Mouse (Mus musculus): Measurements from ENCODE around the gene Tcl1b1. TPM values are rescaled to one million over a fixed set of nuclear protein-coding genes. Genes with fewer than 3 reads are reported as not detected.
"Not testable (repeated sequence)": the region's sequence is repeated elsewhere in the genome, so short reads cannot be mapped to it uniquely, and the experiment has no call there.

The Tcl1b1 gene
- polyA plus RNA-seq, 1 experiment from 2014 or later, result not detected

GRCm38 (mm10) chr12:105201657-105202056, 42.2 kb downstream of the Tcl1b1 start, which contains the start of gene Tcl1b4:
Gene Tcl1b4, plus strand, starts transcription at chr12:105201957.
- H3K9ac ChIP-seq (replicated peaks; ENCODE audit: low read length); H3K4me3 ChIP-seq (ENCODE audit: low read depth, low read length); ATAC-seq (replicated peaks; ENCODE audit: insufficient number of reproducible peaks, low FRiP score, low TSS enrichment, low read depth); H3K4me1 ChIP-seq (ENCODE audit: control insufficient read depth, insufficient read depth, low read length); H3K27ac ChIP-seq (replicated peaks; ENCODE audit: low read depth, low read length); H3K9me3 ChIP-seq (replicated peaks; ENCODE audit: control insufficient read depth, low read length); H3K4me2 ChIP-seq (ENCODE audit: low read depth, low read length); DNase-seq (ENCODE audit: low spot score); H3K36me3 ChIP-seq (replicated peaks; ENCODE audit: control insufficient read depth, insufficient read depth, low read depth, low read length); H3K27me3 ChIP-seq (ENCODE audit: control insufficient read depth, insufficient read depth, low read length): not testable (repeated sequence)
- WGBS, result 68% methylated on average over 1 of the region's 1 CpGs

GRCm38 (mm10) chr12:105207071-105207470, 47.6 kb downstream of the Tcl1b1 start:
- DNase-seq (ENCODE audit: low spot score), result no peak
- no peaks in the 10 kb centered on the region for H3K9me3 ChIP-seq (replicated peaks; ENCODE audit: control insufficient read depth, low read length)
- H3K9ac ChIP-seq (replicated peaks; ENCODE audit: low read length), result no peak overlapping the region
- no peaks in the 10 kb centered on the region for H3K4me1 ChIP-seq (ENCODE audit: control insufficient read depth, insufficient read depth, low read length)
- H3K27me3 ChIP-seq (ENCODE audit: control insufficient read depth, insufficient read depth, low read length), result no peaks in the 10 kb centered on the region
- ATAC-seq (replicated peaks; ENCODE audit: insufficient number of reproducible peaks, low FRiP score, low TSS enrichment, low read depth), result no peak
- no peaks in the 10 kb centered on the region for H3K36me3 ChIP-seq (replicated peaks; ENCODE audit: control insufficient read depth, insufficient read depth, low read depth, low read length)
- 79% methylated on average over 1 of the region's 1 CpGs for WGBS
- no peak overlapping the region for H3K4me3 ChIP-seq (ENCODE audit: low read depth, low read length)
- no peak overlapping the region for H3K4me2 ChIP-seq (ENCODE audit: low read depth, low read length)
- no peak overlapping the region for H3K27ac ChIP-seq (replicated peaks; ENCODE audit: low read depth, low read length)

- H3K36me3 ChIP-seq (replicated peaks; ENCODE audit: control insufficient read depth, insufficient read depth, low read depth, low read length), result no peaks in the 10 kb centered on the region
- no peak overlapping the region for H3K9ac ChIP-seq (replicated peaks; ENCODE audit: low read length)
- no peaks in the 10 kb centered on the region for H3K27me3 ChIP-seq (ENCODE audit: control insufficient read depth, insufficient read depth, low read length)
- WGBS, result 84% methylated on average over 1 of the region's 1 CpGs
- ATAC-seq (replicated peaks; ENCODE audit: insufficient number of reproducible peaks, low FRiP score, low TSS enrichment, low read depth), result no peak
- no peak for DNase-seq (ENCODE audit: low spot score)
- no peak overlapping the region for H3K27ac ChIP-seq (replicated peaks; ENCODE audit: low read depth, low read length)
- H3K4me3 ChIP-seq (ENCODE audit: low read depth, low read length), result no peak overlapping the region
- no peaks in the 10 kb centered on the region for H3K4me1 ChIP-seq (ENCODE audit: control insufficient read depth, insufficient read depth, low read length)
- H3K9me3 ChIP-seq (replicated peaks; ENCODE audit: control insufficient read depth, low read length), result no peaks in the 10 kb centered on the region
- H3K4me2 ChIP-seq (ENCODE audit: low read depth, low read length), result no peak overlapping the region
Measured at GRCm38 (mm10) chr12:105208441-105208840, 49.0 kb downstream of the Tcl1b1 start.

- no peak overlapping the region for H3K27ac ChIP-seq (replicated peaks; ENCODE audit: low read depth, low read length)
- H3K27me3 ChIP-seq (ENCODE audit: control insufficient read depth, insufficient read depth, low read length), result no peaks in the 10 kb centered on the region
- H3K4me2 ChIP-seq (ENCODE audit: low read depth, low read length), result no peak overlapping the region
- no peak for DNase-seq (ENCODE audit: low spot score)
- no peak overlapping the region for H3K9ac ChIP-seq (replicated peaks; ENCODE audit: low read length)
- no peaks in the 10 kb centered on the region for H3K36me3 ChIP-seq (replicated peaks; ENCODE audit: control insufficient read depth, insufficient read depth, low read depth, low read length)
- no peak overlapping the region for H3K4me3 ChIP-seq (ENCODE audit: low read depth, low read length)
- H3K9me3 ChIP-seq (replicated peaks; ENCODE audit: control insufficient read depth, low read length), result no peaks in the 10 kb centered on the region
- ATAC-seq (replicated peaks; ENCODE audit: insufficient number of reproducible peaks, low FRiP score, low TSS enrichment, low read depth), result no peak
- H3K4me1 ChIP-seq (ENCODE audit: control insufficient read depth, insufficient read depth, low read length), result no peaks in the 10 kb centered on the region
- WGBS, result 94% methylated on average over 7 of the region's 7 CpGs
Measured at GRCm38 (mm10) chr12:105209231-105209630, 49.7 kb downstream of the Tcl1b1 start.

Other genes with a start within 250 kb of the Tcl1b1 start
- gene Syne3, start 149.9 kb upstream of the Tcl1b1 start, polyA plus RNA-seq (2014; fragmentation: Nextera tagmentation; extraction: Ambion mirVana), result 0.08 and 0.39 TPM in 2 replicates
- gene Glrx5, start 127.0 kb upstream of the Tcl1b1 start, polyA plus RNA-seq (2014; fragmentation: Nextera tagmentation; extraction: Ambion mirVana), result 188 and 190 TPM in 2 replicates
- gene Tcl1b2, start 13.7 kb upstream of the Tcl1b1 start, polyA plus RNA-seq (2014; fragmentation: Nextera tagmentation; extraction: Ambion mirVana), result not detected in 2 replicates
- gene Tcl1b5, start 16.7 kb downstream of the Tcl1b1 start, polyA plus RNA-seq (2014; fragmentation: Nextera tagmentation; extraction: Ambion mirVana), result not detected in 2 replicates
- gene Tcl1b3, start 31.4 kb downstream of the Tcl1b1 start, polyA plus RNA-seq (2014; fragmentation: Nextera tagmentation; extraction: Ambion mirVana), result not detected in 2 replicates
- not detected in 2 replicates for gene Tcl1b4, start 42.3 kb downstream of the Tcl1b1 start, polyA plus RNA-seq (2014; fragmentation: Nextera tagmentation; extraction: Ambion mirVana)
- not detected in 2 replicates for gene Tcl1, start 63.1 kb downstream of the Tcl1b1 start, polyA plus RNA-seq (2014; fragmentation: Nextera tagmentation; extraction: Ambion mirVana)
- 0.46 and 0.57 TPM in 2 replicates for gene Tunar, start 174.2 kb downstream of the Tcl1b1 start, polyA plus RNA-seq (2014; fragmentation: Nextera tagmentation; extraction: Ambion mirVana)